Mouse (Mus musculus) midbrain, embryonic 10.5 days (tissue): ENCODE results near the gene Daam1. TPM values are rescaled to one million over a fixed set of nuclear protein-coding genes. Genes with fewer than 3 reads are reported as not detected.

Source experiments
- DNase-seq: peaks from one replicate; pipeline ENCODE4 v3.0.0-alpha.2; 2017; ENCODE audit warnings: low spot score
- H3K27ac ChIP-seq: fragments of 300-500 bp; sonication (generic); replicated peaks from 2 replicates; pipeline ENCODE4 v1.5.1; 2016; ENCODE audit warnings: mild to moderate bottlenecking
- H3K27me3 ChIP-seq: fragments of 300-500 bp; sonication (generic); 2 replicates; pipeline ENCODE4 v1.6.1; 2016; ENCODE audit warnings: low read depth, mild to moderate bottlenecking; ENCODE audit not compliant: poor library complexity, severe bottlenecking
- H3K36me3 ChIP-seq: fragments of 300-500 bp; sonication (generic); 2 replicates; pipeline ENCODE4 v1.6.1; 2016; ENCODE audit warnings: mild to moderate bottlenecking, moderate library complexity
- H3K4me1 ChIP-seq: fragments of 300-500 bp; sonication (generic); 2 replicates; pipeline ENCODE4 v1.6.1; 2016
- H3K4me3 ChIP-seq: fragments of 300-500 bp; sonication (generic); 2 replicates; pipeline ENCODE4 v1.5.1; 2016; ENCODE audit warnings: mild to moderate bottlenecking, moderate library complexity
- H3K9me3 ChIP-seq: fragments of 300-500 bp; sonication (generic); replicated peaks from 2 replicates; pipeline ENCODE4 v1.6.1; 2016; ENCODE audit warnings: mild to moderate bottlenecking
- WGBS: fragments of 180-500 bp; shearing (Covaris S2); methylation state at CpG from one replicate; pipeline ENCODE4 v1.1.7; 2016; 5-methylcytosine and 5-hydroxymethylcytosine counted together
- polyA plus RNA-seq: library from polyadenylated mRNA; unstranded; fragments of >200 nt; fragmentation: Nextera tagmentation; extraction: Ambion mirVana; gene quantifications from 2 replicates; pipeline ENCODE4 v1.2.1, GENCODE M21; 2016

The Daam1 gene
- polyA plus RNA-seq, 1 experiment from 2014 or later, result 9.3 TPM

GRCm38 (mm10) chr12:71959351-71959991 is 128.6 kb downstream of the Daam1 start:
- Histone ChIP-seq H3K27me3 (no peaks in the 10 kb centered on the region), H3K4me3 (no peak overlapping the region), H3K4me1 (peaks cover 45% of the 10 kb centered on the region), H3K27ac (peak overlapping the region; percentile 55), H3K36me3 (peaks cover 45% of the 10 kb centered on the region), H3K9me3 (no peaks in the 10 kb centered on the region)
- 29% methylated on average over 6 of the region's 6 CpGs for WGBS
- peak; percentile 25 for DNase-seq

GRCm38 (mm10) chr12:71961671-71962070 is 130.8 kb downstream of the Daam1 start:
- Histone ChIP-seq H3K4me3 (no peak overlapping the region), H3K27ac (no peak overlapping the region), H3K27me3 (no peaks in the 10 kb centered on the region), H3K9me3 (no peaks in the 10 kb centered on the region), H3K36me3 (peaks cover 37% of the 10 kb centered on the region), H3K4me1 (peaks cover 32% of the 10 kb centered on the region)
- 96% methylated on average over 3 of the region's 3 CpGs for WGBS
- DNase-seq, result no peak

GRCm38 (mm10) chr12:71962616-71963015 is 131.7 kb downstream of the Daam1 start:
- DNase-seq, result no peak
- H3K4me3 ChIP-seq, result no peak overlapping the region
- no peak overlapping the region for H3K27ac ChIP-seq
- peaks cover 36% of the 10 kb centered on the region for H3K36me3 ChIP-seq
- no peaks in the 10 kb centered on the region for H3K27me3 ChIP-seq
- H3K9me3 ChIP-seq, result no peaks in the 10 kb centered on the region
- peaks cover 23% of the 10 kb centered on the region for H3K4me1 ChIP-seq
- 63% methylated on average over 4 of the region's 4 CpGs for WGBS

- H3K9me3 ChIP-seq, result no peaks in the 10 kb centered on the region
- no peak overlapping the region for H3K4me3 ChIP-seq
- no peaks in the 10 kb centered on the region for H3K27me3 ChIP-seq
- 83% methylated on average over 4 of the region's 4 CpGs for WGBS
- no peak for DNase-seq
- peaks cover 42% of the 10 kb centered on the region for H3K36me3 ChIP-seq
- H3K27ac ChIP-seq, result no peak overlapping the region
- H3K4me1 ChIP-seq, result peaks cover 18% of the 10 kb centered on the region
Measured at GRCm38 (mm10) chr12:71968592-71968991, 137.7 kb downstream of the Daam1 start.

GRCm38 (mm10) chr12:71969022-71969421 is 138.1 kb downstream of the Daam1 start:
- DNase-seq, result no peak
- Histone ChIP-seq H3K4me3 (no peak overlapping the region), H3K36me3 (peaks cover 45% of the 10 kb centered on the region), H3K4me1 (peaks cover 18% of the 10 kb centered on the region), H3K9me3 (no peaks in the 10 kb centered on the region), H3K27me3 (no peaks in the 10 kb centered on the region), H3K27ac (no peak overlapping the region)
- WGBS, result 33% methylated on average over 3 of the region's 3 CpGs

- 84% methylated on average over 9 of the region's 9 CpGs for WGBS
- no peaks in the 10 kb centered on the region for H3K9me3 ChIP-seq
Measured at GRCm38 (mm10) chr12:71969439-71969838, 138.6 kb downstream of the Daam1 start.

GRCm38 (mm10) chr12:71969941-71970629 is 139.2 kb downstream of the Daam1 start:
- no peaks in the 10 kb centered on the region for H3K27me3 ChIP-seq
- peaks cover 18% of the 10 kb centered on the region for H3K4me1 ChIP-seq
- H3K27ac ChIP-seq, result no peak overlapping the region
- H3K9me3 ChIP-seq, result no peaks in the 10 kb centered on the region
- WGBS, result 70% methylated on average over 12 of the region's 12 CpGs
- DNase-seq, result no peak
- H3K36me3 ChIP-seq, result peaks cover 54% of the 10 kb centered on the region
- H3K4me3 ChIP-seq, result no peak overlapping the region

More at GRCm38 (mm10) chr12:71969439-71969838, 138.6 kb downstream of the Daam1 start:
- H3K27ac ChIP-seq, result 0 out of 2 replicates have a peak overlapping the region, but pooled peaks have one; percentile 13
- peaks cover 18% of the 10 kb centered on the region for H3K4me1 ChIP-seq
- peaks cover 47% of the 10 kb centered on the region for H3K36me3 ChIP-seq
- no peak overlapping the region for H3K4me3 ChIP-seq
- no peaks in the 10 kb centered on the region for H3K27me3 ChIP-seq
- DNase-seq, result no peak

GRCm38 (mm10) chr12:71970791-71971654 is 140.1 kb downstream of the Daam1 start:
- Histone ChIP-seq H3K27me3 (no peaks in the 10 kb centered on the region), H3K4me1 (peaks cover 19% of the 10 kb centered on the region), H3K27ac (no peak overlapping the region), H3K36me3 (peaks cover 63% of the 10 kb centered on the region), H3K4me3 (no peak overlapping the region), H3K9me3 (no peaks in the 10 kb centered on the region)
- WGBS, result 90% methylated on average over 9 of the region's 9 CpGs
- DNase-seq, result no peak

GRCm38 (mm10) chr12:71972126-71972525 is 141.2 kb downstream of the Daam1 start:
- H3K4me1 ChIP-seq, result peaks cover 27% of the 10 kb centered on the region
- H3K36me3 ChIP-seq, result peaks cover 74% of the 10 kb centered on the region
- H3K4me3 ChIP-seq, result no peak overlapping the region

GRCm38 (mm10) chr12:71972619-71973266 is 141.9 kb downstream of the Daam1 start:
- H3K9me3 ChIP-seq, result no peaks in the 10 kb centered on the region
- H3K36me3 ChIP-seq, result peaks cover 79% of the 10 kb centered on the region
- H3K4me1 ChIP-seq, result peaks cover 27% of the 10 kb centered on the region
- no peaks in the 10 kb centered on the region for H3K27me3 ChIP-seq
- DNase-seq, result no peak
- 88% methylated on average over 12 of the region's 12 CpGs for WGBS
- H3K27ac ChIP-seq, result no peak overlapping the region
- H3K4me3 ChIP-seq, result no peak overlapping the region

More at GRCm38 (mm10) chr12:71972126-71972525, 141.2 kb downstream of the Daam1 start:
- Histone ChIP-seq H3K27ac (no peak overlapping the region), H3K9me3 (no peaks in the 10 kb centered on the region), H3K27me3 (no peaks in the 10 kb centered on the region)
- WGBS, result 82% methylated on average over 5 of the region's 5 CpGs
- DNase-seq, result no peak

- H3K27me3 ChIP-seq, result no peaks in the 10 kb centered on the region
- H3K9me3 ChIP-seq, result no peaks in the 10 kb centered on the region
- H3K4me3 ChIP-seq, result no peak overlapping the region
- 62% methylated on average over 9 of the region's 9 CpGs for WGBS
- no peak for DNase-seq
- H3K4me1 ChIP-seq, result peaks cover 33% of the 10 kb centered on the region
- H3K36me3 ChIP-seq, result peaks cover 80% of the 10 kb centered on the region
- no peak overlapping the region; the same call in 1 of the 2 replicates for H3K27ac ChIP-seq
Measured at GRCm38 (mm10) chr12:71973577-71973976, 142.7 kb downstream of the Daam1 start.

- H3K27ac ChIP-seq, result no peak overlapping the region
- peaks cover 22% of the 10 kb centered on the region for H3K4me1 ChIP-seq
- no peaks in the 10 kb centered on the region for H3K9me3 ChIP-seq
- DNase-seq, result no peak
- 70% methylated on average over 1 of the region's 1 CpGs for WGBS
- H3K27me3 ChIP-seq, result no peaks in the 10 kb centered on the region
- H3K4me3 ChIP-seq, result no peak overlapping the region
- peaks cover 90% of the 10 kb centered on the region for H3K36me3 ChIP-seq
Measured at GRCm38 (mm10) chr12:71975626-71976025, 144.7 kb downstream of the Daam1 start.
